Mouse (Mus musculus): ENCODE data around the gene Cntn3.

- TF ChIP-seq POLR2A (IDR thresholded peaks at IDR 0.05; ENCODE audit: insufficient read depth, low read depth, low read length) (no peak), CTCF (IDR thresholded peaks at IDR 0.05; ENCODE audit: insufficient read depth, low read depth, low read length) (no peak)
Measured at GRCm38 (mm10) chr6:102363291-102363832, 209.5 kb downstream of the Cntn3 start.

All from olfactory bulb, adult 2 months (tissue).